Mouse (Mus musculus): ENCODE measurements around the gene Olfr1043.

DNA sequence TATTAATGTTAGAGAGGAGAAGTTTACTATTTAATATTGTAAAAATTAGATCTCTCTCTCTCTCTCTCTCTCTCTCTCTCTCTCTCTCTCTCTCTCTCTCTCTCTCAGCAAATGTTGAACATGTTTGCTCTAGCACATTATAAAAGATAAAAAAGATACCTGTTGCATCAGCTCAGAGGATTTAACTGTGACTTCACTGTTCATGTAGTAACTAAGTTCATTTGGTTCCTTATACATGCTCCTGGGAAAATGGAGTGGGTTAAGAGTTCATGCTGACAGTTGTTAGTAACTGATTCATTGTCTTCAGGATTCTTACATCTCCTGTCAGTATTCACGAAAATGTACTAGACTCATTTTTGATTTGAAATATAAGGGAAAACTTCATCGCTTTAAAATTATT lies at the start of gene Olfr1043:
- TF ChIP-seq CTCF (IDR thresholded peaks at IDR 0.05; ENCODE audit: low read depth): no peak
- TF ChIP-seq EP300 (optimal IDR thresholded peaks at IDR 0.05): no peak

Measured in stomach, postnatal 0 days (tissue).